Mouse (Mus musculus): Measurements from ENCODE around the gene Slc25a21. TPM values are rescaled to one million over a fixed set of nuclear protein-coding genes. Genes with fewer than 3 reads are reported as not detected.

Slc25a21 gene
- total and polyA plus RNA-seq, 2 experiments from 2014 or later: 0.54 TPM; not detected in 1

DNA sequence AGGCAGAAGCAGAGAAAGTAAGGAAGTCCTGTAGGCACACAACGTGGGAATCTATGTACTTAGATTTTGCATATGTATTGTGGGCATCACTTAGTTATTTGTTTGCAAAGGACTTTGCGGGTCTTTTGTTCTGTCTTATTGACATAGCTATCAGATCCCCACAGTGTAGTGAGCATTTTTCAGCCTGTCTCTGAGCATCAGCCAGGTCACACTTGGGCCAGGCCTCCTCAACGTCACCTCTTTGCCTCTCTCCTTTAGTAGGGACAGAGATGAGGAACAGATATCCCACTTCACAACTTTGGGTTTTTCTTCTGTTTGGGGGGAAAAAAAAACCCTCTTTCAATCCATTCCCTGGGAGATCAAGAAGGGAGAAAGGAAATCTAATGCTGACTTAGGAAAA lies 497.9 kb downstream of the Slc25a21 start:
- H3K9ac ChIP-seq (replicated peaks; ENCODE audit: low read length): no peak overlapping the region
- no peak overlapping the region for H3K4me2 ChIP-seq (ENCODE audit: low read depth, low read length)
- ATAC-seq (no peak), DNase-seq (ENCODE audit: low spot score) (no peak)
- TF ChIP-seq CTCF (IDR thresholded peaks at IDR 0.05; ENCODE audit: low read depth): no peak
- no peaks in the 10 kb centered on the region for H3K36me3 ChIP-seq (ENCODE audit: insufficient read depth, low read length)
- peaks cover 89% of the 10 kb centered on the region for H3K27me3 ChIP-seq (ENCODE audit: insufficient read depth, low read length)
- 16% methylated on average over 3 of the region's 3 CpGs for WGBS
- H3K9me3 ChIP-seq (ENCODE audit: low read length): no peaks in the 10 kb centered on the region
- H3K4me1 ChIP-seq (ENCODE audit: insufficient read depth, low read length): no peaks in the 10 kb centered on the region
- no peak overlapping the region for H3K27ac ChIP-seq
- H3K4me3 ChIP-seq (ENCODE audit: low read length): no peak overlapping the region

GRCm38 (mm10) chr12:56698191-56698980 lies 498.9 kb downstream of the Slc25a21 start:
- Histone ChIP-seq H3K9me3 (ENCODE audit: low read length) (no peaks in the 10 kb centered on the region), H3K27ac (no peak overlapping the region), H3K4me3 (ENCODE audit: low read length) (no peak overlapping the region), H3K4me1 (ENCODE audit: insufficient read depth, low read length) (no peaks in the 10 kb centered on the region), H3K27me3 (ENCODE audit: insufficient read depth, low read length) (peaks cover 90% of the 10 kb centered on the region), H3K9ac (replicated peaks; ENCODE audit: low read length) (no peak overlapping the region), H3K36me3 (ENCODE audit: insufficient read depth, low read length) (no peaks in the 10 kb centered on the region), H3K4me2 (ENCODE audit: low read depth, low read length) (no peak overlapping the region)
- WGBS: 4% methylated on average over 8 of the region's 8 CpGs
- ATAC-seq (no peak), DNase-seq (ENCODE audit: low spot score) (no peak)
- TF ChIP-seq CTCF (IDR thresholded peaks at IDR 0.05; ENCODE audit: low read depth): no peak

DNA sequence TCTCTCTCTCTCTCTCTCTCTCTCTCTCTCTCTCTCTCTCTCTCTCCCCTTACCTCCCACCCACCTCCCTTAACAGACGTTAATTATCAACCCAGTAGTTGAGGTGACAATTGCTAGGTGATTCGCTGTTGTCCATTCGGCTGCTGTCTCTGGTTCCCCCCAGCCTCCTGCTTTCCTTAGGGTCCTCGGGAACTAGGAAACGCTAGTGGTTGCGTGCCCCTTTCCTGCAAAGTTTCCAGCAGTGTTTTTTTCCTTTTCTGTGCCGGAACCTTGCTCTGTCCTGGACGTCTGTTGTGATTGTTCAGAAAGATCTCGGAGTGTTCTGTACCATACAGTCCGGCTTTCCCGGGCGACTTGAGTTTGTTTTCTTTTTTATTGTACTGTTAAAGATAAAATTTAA lies 499.5 kb downstream of the Slc25a21 start:
- no peaks in the 10 kb centered on the region for H3K4me1 ChIP-seq (ENCODE audit: insufficient read depth, low read length)
- ATAC-seq (no peak), DNase-seq (ENCODE audit: low spot score) (no peak)
- WGBS: 2% methylated on average over 12 of the region's 12 CpGs
- TF ChIP-seq CTCF (IDR thresholded peaks at IDR 0.05; ENCODE audit: low read depth): no peak
- H3K27me3 ChIP-seq (ENCODE audit: insufficient read depth, low read length): peaks cover 93% of the 10 kb centered on the region
- H3K9me3 ChIP-seq (ENCODE audit: low read length): no peaks in the 10 kb centered on the region
- H3K4me3 ChIP-seq (ENCODE audit: low read length): no peak overlapping the region
- no peak overlapping the region for H3K9ac ChIP-seq (replicated peaks; ENCODE audit: low read length)
- no peak overlapping the region for H3K27ac ChIP-seq
- H3K4me2 ChIP-seq (ENCODE audit: low read depth, low read length): no peak overlapping the region
- H3K36me3 ChIP-seq (ENCODE audit: insufficient read depth, low read length): no peaks in the 10 kb centered on the region

GRCm38 (mm10) chr12:56697011-56697740 lies 500.1 kb downstream of the Slc25a21 start:
- no peak overlapping the region for H3K4me2 ChIP-seq (ENCODE audit: low read depth, low read length)
- H3K9me3 ChIP-seq (ENCODE audit: low read length): no peaks in the 10 kb centered on the region
- peaks cover 93% of the 10 kb centered on the region for H3K27me3 ChIP-seq (ENCODE audit: insufficient read depth, low read length)
- DNase-seq (ENCODE audit: low spot score) (no peak), ATAC-seq (no peak)
- no peaks in the 10 kb centered on the region for H3K4me1 ChIP-seq (ENCODE audit: insufficient read depth, low read length)
- under 1% methylated on average over 36 of the region's 36 CpGs for WGBS
- H3K36me3 ChIP-seq (ENCODE audit: insufficient read depth, low read length): no peaks in the 10 kb centered on the region
- no peak for TF ChIP-seq CTCF (IDR thresholded peaks at IDR 0.05; ENCODE audit: low read depth)
- no peak overlapping the region for H3K9ac ChIP-seq (replicated peaks; ENCODE audit: low read length)
- peak overlapping the region; percentile 15 for H3K4me3 ChIP-seq (ENCODE audit: low read length)
- H3K27ac ChIP-seq: no peak overlapping the region

DNA sequence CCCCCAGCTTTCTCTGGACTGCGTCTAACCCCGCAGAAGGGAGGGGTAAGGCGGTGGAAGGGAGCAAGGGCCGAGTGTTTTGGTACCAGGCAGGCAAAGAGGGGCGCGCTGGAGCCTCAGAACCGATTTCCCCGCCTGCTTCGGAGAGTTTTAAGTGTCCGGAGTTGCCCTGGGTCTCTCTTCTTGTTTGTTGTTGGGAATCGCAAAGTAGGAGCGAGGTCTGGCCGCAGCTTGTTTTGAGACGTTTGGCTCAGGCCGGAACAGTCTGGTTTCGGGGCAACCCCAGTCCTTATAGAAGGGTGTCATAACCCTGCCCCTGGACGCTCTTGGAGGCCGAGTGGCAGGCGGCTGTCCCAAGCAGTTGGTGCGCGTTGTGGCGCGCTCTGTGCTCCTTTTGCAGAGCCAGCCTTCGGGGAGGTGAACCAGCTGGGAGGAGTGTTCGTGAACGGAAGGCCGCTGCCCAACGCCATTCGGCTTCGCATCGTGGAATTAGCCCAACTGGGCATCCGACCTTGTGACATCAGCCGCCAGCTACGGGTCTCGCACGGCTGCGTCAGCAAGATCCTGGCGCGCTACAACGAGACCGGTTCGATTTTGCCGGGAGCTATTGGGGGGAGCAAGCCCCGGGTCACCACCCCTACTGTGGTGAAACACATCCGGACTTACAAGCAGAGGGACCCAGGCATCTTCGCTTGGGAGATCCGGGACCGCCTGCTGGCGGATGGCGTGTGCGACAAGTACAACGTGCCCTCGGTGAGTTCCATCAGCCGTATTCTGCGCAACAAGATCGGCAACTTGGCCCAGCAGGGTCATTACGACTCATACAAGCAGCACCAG lies 500.9 kb downstream of the Slc25a21 start:
- TF ChIP-seq CTCF (IDR thresholded peaks at IDR 0.05; ENCODE audit: low read depth): no peak
- Histone ChIP-seq H3K4me1 (ENCODE audit: insufficient read depth, low read length) (no peaks in the 10 kb centered on the region), H3K9ac (replicated peaks; ENCODE audit: low read length) (no peak overlapping the region), H3K4me3 (ENCODE audit: low read length) (peak overlapping the region; percentile 15), H3K27me3 (ENCODE audit: insufficient read depth, low read length) (peaks cover 96% of the 10 kb centered on the region), H3K4me2 (ENCODE audit: low read depth, low read length) (peak overlapping the region; percentile 44), H3K27ac (no peak overlapping the region), H3K9me3 (ENCODE audit: low read length) (no peaks in the 10 kb centered on the region), H3K36me3 (ENCODE audit: insufficient read depth, low read length) (no peaks in the 10 kb centered on the region)
- ATAC-seq: no peak
- no peak for DNase-seq (ENCODE audit: low spot score)
- WGBS: under 1% methylated on average over 57 of the region's 57 CpGs

- TF ChIP-seq CTCF (IDR thresholded peaks at IDR 0.05; ENCODE audit: low read depth): no peak
- Histone ChIP-seq H3K9ac (replicated peaks; ENCODE audit: low read length) (no peak overlapping the region), H3K27ac (no peak overlapping the region), H3K4me1 (ENCODE audit: insufficient read depth, low read length) (no peaks in the 10 kb centered on the region), H3K36me3 (ENCODE audit: insufficient read depth, low read length) (no peaks in the 10 kb centered on the region), H3K27me3 (ENCODE audit: insufficient read depth, low read length) (peaks cover 97% of the 10 kb centered on the region), H3K4me2 (ENCODE audit: low read depth, low read length) (peak overlapping the region; percentile 44), H3K9me3 (ENCODE audit: low read length) (no peaks in the 10 kb centered on the region), H3K4me3 (ENCODE audit: low read length) (peak overlapping the region; percentile 18)
- ATAC-seq (peak; percentile 87), DNase-seq (ENCODE audit: low spot score) (peak; percentile 63)
- under 1% methylated on average over 41 of the region's 41 CpGs for WGBS
Observed at GRCm38 (mm10) chr12:56695358-56696173, 501.7 kb downstream of the Slc25a21 start.

Data from hindbrain, postnatal 0 days (tissue).